Mouse (Mus musculus) stomach, embryonic 14.5 days (tissue): ENCODE results near the gene Fmn2. TPM values are rescaled to one million over a fixed set of nuclear protein-coding genes. Genes with fewer than 3 reads are reported as not detected.
A peak's percentile ranks its signal among the peaks of the same experiment; 100 is the strongest.

ENCODE experiments used
- ATAC-seq: fragments of 200-750 bp; cut with Nextera tagmentation; 2 replicates; pipeline ENCODE4 v1.8.0; 2017; ENCODE audit warnings: low read depth, moderate TSS enrichment; ENCODE audit not compliant: insufficient number of reproducible peaks, insufficient read depth, low FRiP score
- H3K27ac ChIP-seq: fragments of 300-500 bp; sonication (generic); 2 replicates; pipeline ENCODE4 v1.5.1; 2014; ENCODE audit warnings: mild to moderate bottlenecking, low read length, moderate library complexity, mixed read lengths
- H3K27me3 ChIP-seq: fragments of 300-500 bp; sonication (generic); 2 replicates; pipeline ENCODE4 v1.6.1; 2014; ENCODE audit warnings: low read length, control low read depth, mixed read lengths; ENCODE audit not compliant: control insufficient read depth, insufficient read depth
- H3K36me3 ChIP-seq: fragments of 300-500 bp; sonication (generic); 2 replicates; pipeline ENCODE4 v1.6.1; 2014; ENCODE audit warnings: mild to moderate bottlenecking, control low read depth, low read length, moderate library complexity, mixed read lengths; ENCODE audit not compliant: control insufficient read depth, insufficient read depth
- H3K4me1 ChIP-seq: fragments of 300-500 bp; sonication (generic); 2 replicates; pipeline ENCODE4 v1.6.1; 2014; ENCODE audit warnings: low read length, control low read depth, mixed read lengths; ENCODE audit not compliant: control insufficient read depth, insufficient read depth
- H3K4me2 ChIP-seq: fragments of 300-500 bp; sonication (generic); replicated peaks from 2 replicates; pipeline ENCODE4 v1.6.1; 2014; ENCODE audit warnings: low read depth, low read length, control low read depth
- H3K4me3 ChIP-seq: fragments of 300-500 bp; sonication (generic); 2 replicates; pipeline ENCODE4 v1.5.1; 2014; ENCODE audit warnings: low read depth, low read length, control low read depth
- H3K9ac ChIP-seq: fragments of 300-500 bp; sonication (generic); replicated peaks from 2 replicates; pipeline ENCODE4 v1.6.1; 2014; ENCODE audit warnings: low read depth, mild to moderate bottlenecking, control low read depth, low read length, moderate library complexity, mixed read lengths
- H3K9me3 ChIP-seq: fragments of 300-500 bp; sonication (generic); 2 replicates; pipeline ENCODE4 v1.6.1; 2016; ENCODE audit warnings: low read depth, low read length, control low read depth; ENCODE audit not compliant: control insufficient read depth
- WGBS: fragments of 180-500 bp; shearing (Covaris S2); extraction: QIAGEN DNeasy Blood & Tissue Kit; methylation state at CpG from one replicate; pipeline ENCODE4 v1.1.7; 2014; 5-methylcytosine and 5-hydroxymethylcytosine counted together
- polyA plus RNA-seq: library from polyadenylated mRNA; unstranded; fragments of >200 nt; fragmentation: Nextera tagmentation; extraction: Ambion mirVana; gene quantifications from 2 replicates; pipeline ENCODE4 v1.2.1, GENCODE M21; 2014

Fmn2 gene
- polyA plus RNA-seq, 1 experiment from 2014 or later, result 2.8 TPM

- Histone ChIP-seq H3K9me3 (no peaks in the 10 kb centered on the region), H3K4me1 (peaks cover 10% of the 10 kb centered on the region), H3K4me2 (peak overlapping the region; percentile 98), H3K27me3 (no peaks in the 10 kb centered on the region), H3K36me3 (no peaks in the 10 kb centered on the region), H3K9ac (peak overlapping the region; percentile 52), H3K27ac (no peak overlapping the region), H3K4me3 (peak overlapping the region; percentile 56)
- ATAC-seq, result peak; percentile 42; the same call in 1 of the 2 replicates
- under 1% methylated on average over 40 of the region's 40 CpGs for WGBS
Observed at GRCm38 (mm10) chr1:174502031-174502845, 613 bp downstream of the Fmn2 start.

- no peaks in the 10 kb centered on the region for H3K27me3 ChIP-seq
- WGBS, result 2% methylated on average over 53 of the region's 53 CpGs
- no peak overlapping the region for H3K27ac ChIP-seq
- peak overlapping the region; percentile 98 for H3K4me2 ChIP-seq
- ATAC-seq, result peak; percentile 69
- no peaks in the 10 kb centered on the region for H3K9me3 ChIP-seq
- H3K9ac ChIP-seq, result peak overlapping the region; percentile 18; the same call in 1 of the 2 replicates
- peak overlapping the region; percentile 56 for H3K4me3 ChIP-seq
- H3K36me3 ChIP-seq, result no peaks in the 10 kb centered on the region
- H3K4me1 ChIP-seq, result peaks cover 10% of the 10 kb centered on the region
Observed at GRCm38 (mm10) chr1:174502846-174503745, 1.5 kb downstream of the Fmn2 start.

- Histone ChIP-seq H3K9me3 (no peaks in the 10 kb centered on the region), H3K27me3 (no peaks in the 10 kb centered on the region), H3K9ac (no peak overlapping the region), H3K36me3 (no peaks in the 10 kb centered on the region), H3K4me3 (no peak overlapping the region), H3K4me2 (no peak overlapping the region), H3K4me1 (no peaks in the 10 kb centered on the region), H3K27ac (no peak overlapping the region)
- WGBS, result 47% methylated on average over 13 of the region's 13 CpGs
- ATAC-seq, result peak; percentile 33; the same call in 1 of the 2 replicates
Observed at GRCm38 (mm10) chr1:174508571-174509110, 7.0 kb downstream of the Fmn2 start.

- ATAC-seq, result no peak
- H3K4me3 ChIP-seq, result no peak overlapping the region
- no peaks in the 10 kb centered on the region for H3K36me3 ChIP-seq
- H3K4me2 ChIP-seq, result no peak overlapping the region
- H3K9me3 ChIP-seq, result no peaks in the 10 kb centered on the region
- H3K4me1 ChIP-seq, result no peaks in the 10 kb centered on the region
- no peak overlapping the region for H3K9ac ChIP-seq
- H3K27me3 ChIP-seq, result no peaks in the 10 kb centered on the region
- H3K27ac ChIP-seq, result no peak overlapping the region
- 81% methylated on average over 7 of the region's 7 CpGs for WGBS
Observed at GRCm38 (mm10) chr1:174513419-174513818, 11.8 kb downstream of the Fmn2 start.

- Histone ChIP-seq H3K4me3 (no peak overlapping the region), H3K27ac (no peak overlapping the region), H3K9me3 (no peaks in the 10 kb centered on the region), H3K9ac (no peak overlapping the region), H3K36me3 (no peaks in the 10 kb centered on the region), H3K4me1 (no peaks in the 10 kb centered on the region), H3K27me3 (no peaks in the 10 kb centered on the region), H3K4me2 (no peak overlapping the region)
- 80% methylated on average over 5 of the region's 5 CpGs for WGBS
- no peak for ATAC-seq
Observed at GRCm38 (mm10) chr1:174521976-174522770, 20.5 kb downstream of the Fmn2 start.

- 61% methylated on average over 4 of the region's 4 CpGs for WGBS
- Histone ChIP-seq H3K36me3 (no peaks in the 10 kb centered on the region), H3K4me1 (no peaks in the 10 kb centered on the region), H3K9ac (no peak overlapping the region), H3K4me2 (no peak overlapping the region), H3K27me3 (no peaks in the 10 kb centered on the region), H3K27ac (no peak overlapping the region), H3K4me3 (no peak overlapping the region), H3K9me3 (no peaks in the 10 kb centered on the region)
- ATAC-seq, result no peak
Observed at GRCm38 (mm10) chr1:174522809-174523511, 21.3 kb downstream of the Fmn2 start.

- Histone ChIP-seq H3K27me3 (no peaks in the 10 kb centered on the region), H3K4me2 (no peak overlapping the region), H3K9me3 (no peaks in the 10 kb centered on the region), H3K4me1 (no peaks in the 10 kb centered on the region), H3K9ac (no peak overlapping the region), H3K4me3 (no peak overlapping the region), H3K36me3 (no peaks in the 10 kb centered on the region), H3K27ac (no peak overlapping the region)
- no peak for ATAC-seq
- 46% methylated on average over 1 of the region's 1 CpGs for WGBS
Observed at GRCm38 (mm10) chr1:174523512-174523828, 21.8 kb downstream of the Fmn2 start.
